Mouse (Mus musculus) splenic B cell, adult 2 months (primary cell): ENCODE data around the gene Pcdh17.

Experiments
- DNase-seq: peaks from one replicate; pipeline ENCODE4 v3.0.0-alpha.2; 2011; ENCODE audit warnings: low read depth, low spot score
- H3K27me3 ChIP-seq: 2 replicates; pipeline ENCODE4 v1.6.1; 2012; ENCODE audit warnings: mild to moderate bottlenecking, low read length, moderate library complexity, mixed read lengths; ENCODE audit not compliant: control insufficient read depth, poor library complexity, insufficient read depth, severe bottlenecking
- H3K36me3 ChIP-seq: 2 replicates; pipeline ENCODE4 v1.6.1; 2012; ENCODE audit warnings: mild to moderate bottlenecking, low read length, moderate library complexity, mixed read lengths; ENCODE audit not compliant: control insufficient read depth, poor library complexity, insufficient read depth, severe bottlenecking

The Pcdh17 gene

DNA sequence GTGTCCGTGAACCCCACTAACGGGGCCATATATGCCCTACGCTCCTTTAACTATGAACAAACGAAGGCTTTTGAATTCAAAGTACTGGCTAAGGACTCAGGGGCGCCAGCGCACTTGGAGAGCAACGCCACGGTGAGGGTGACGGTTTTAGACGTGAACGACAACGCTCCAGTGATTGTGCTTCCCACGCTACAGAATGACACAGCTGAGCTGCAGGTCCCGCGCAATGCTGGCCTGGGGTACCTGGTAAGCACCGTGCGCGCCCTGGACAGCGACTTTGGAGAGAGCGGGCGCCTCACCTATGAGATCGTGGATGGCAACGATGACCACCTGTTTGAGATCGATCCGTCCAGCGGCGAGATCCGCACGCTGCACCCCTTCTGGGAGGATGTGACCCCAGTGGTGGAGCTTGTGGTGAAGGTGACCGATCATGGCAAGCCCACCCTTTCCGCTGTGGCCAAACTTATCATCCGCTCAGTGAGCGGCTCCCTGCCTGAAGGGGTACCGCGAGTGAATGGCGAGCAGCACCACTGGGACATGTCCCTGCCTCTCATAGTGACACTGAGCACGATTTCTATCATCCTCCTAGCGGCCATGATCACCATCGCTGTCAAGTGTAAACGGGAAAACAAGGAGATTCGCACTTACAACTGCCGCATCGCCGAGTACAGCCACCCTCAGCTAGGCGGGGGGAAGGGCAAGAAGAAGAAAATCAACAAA lies 4.5 kb downstream of the Pcdh17 start:
- peaks cover 5% of the 10 kb centered on the region for H3K27me3 ChIP-seq
- no peak for DNase-seq
- H3K36me3 ChIP-seq = no peaks in the 10 kb centered on the region

GRCm38 (mm10) chr14:84448381-84448771 lies 5.0 kb downstream of the Pcdh17 start:
- H3K36me3 ChIP-seq = no peaks in the 10 kb centered on the region
- H3K27me3 ChIP-seq = peaks cover 2% of the 10 kb centered on the region
- DNase-seq = no peak

DNA sequence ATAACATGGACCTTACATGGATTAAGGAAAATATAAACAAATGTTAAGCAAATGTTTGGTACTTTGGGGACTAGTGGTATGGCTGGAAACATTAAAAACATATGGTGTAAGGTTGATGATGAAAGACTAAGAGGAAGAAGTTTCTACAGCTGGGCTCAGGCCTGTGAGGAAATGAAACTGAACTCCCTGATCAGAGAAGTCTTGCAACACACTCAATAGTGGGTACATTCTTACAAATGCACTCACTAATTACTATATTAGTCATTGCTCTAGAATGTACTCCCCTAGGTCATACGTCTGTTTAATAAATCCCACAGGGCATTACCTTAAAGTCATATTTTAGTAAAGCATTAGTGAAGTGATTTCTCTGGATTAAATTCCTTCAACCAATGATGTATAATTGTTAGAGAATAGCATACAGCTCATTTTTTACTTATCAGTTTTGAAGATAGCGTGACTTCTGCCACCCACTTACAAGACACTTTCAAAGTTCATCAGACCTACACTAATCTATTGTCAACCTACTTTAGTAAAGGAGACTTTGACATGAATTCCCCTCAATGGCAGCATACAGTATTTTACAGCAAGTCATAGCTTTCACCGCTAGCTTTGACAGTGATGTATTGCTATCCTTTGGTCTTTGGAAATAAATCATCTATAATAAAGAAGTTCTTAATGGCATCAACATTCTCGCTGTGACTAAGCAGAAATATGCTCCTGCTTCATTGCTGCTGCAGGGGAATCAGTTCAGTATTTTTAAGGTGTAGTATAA lies 10.9 kb downstream of the Pcdh17 start:
- Histone ChIP-seq H3K27me3 (no peaks in the 10 kb centered on the region), H3K36me3 (no peaks in the 10 kb centered on the region)
- DNase-seq = no peak

GRCm38 (mm10) chr14:84475491-84475890 lies 32.1 kb downstream of the Pcdh17 start:
- Histone ChIP-seq H3K36me3 (no peaks in the 10 kb centered on the region), H3K27me3 (no peaks in the 10 kb centered on the region)
- DNase-seq = no peak

DNA sequence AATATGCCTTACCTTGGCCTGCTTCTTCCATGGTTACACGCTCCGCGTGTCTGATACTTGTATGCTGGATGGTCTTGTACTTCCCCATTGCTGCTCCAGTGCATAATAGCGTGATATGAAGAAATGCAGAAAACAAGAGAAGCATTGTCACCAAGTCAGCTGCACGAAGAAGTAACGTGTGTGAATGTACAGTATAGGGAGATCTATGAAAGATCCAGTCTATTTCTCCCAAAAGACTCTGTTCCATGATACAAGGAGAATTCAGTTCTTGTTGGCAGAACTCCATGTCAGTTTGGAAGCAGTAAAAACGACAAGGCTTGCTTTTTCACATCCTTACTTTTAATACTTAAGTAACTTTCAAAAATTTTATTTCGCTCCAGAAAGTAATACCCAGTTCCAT lies 33.0 kb downstream of the Pcdh17 start:
- H3K27me3 ChIP-seq = no peaks in the 10 kb centered on the region
- no peak for DNase-seq
- no peaks in the 10 kb centered on the region for H3K36me3 ChIP-seq

GRCm38 (mm10) chr14:84476906-84477305 lies 33.5 kb downstream of the Pcdh17 start:
- Histone ChIP-seq H3K36me3 (no peaks in the 10 kb centered on the region), H3K27me3 (no peaks in the 10 kb centered on the region)
- no peak for DNase-seq

GRCm38 (mm10) chr14:84477411-84477810 lies 34.0 kb downstream of the Pcdh17 start:
- Histone ChIP-seq H3K27me3 (no peaks in the 10 kb centered on the region), H3K36me3 (no peaks in the 10 kb centered on the region)
- DNase-seq = no peak

- Histone ChIP-seq H3K27me3 (no peaks in the 10 kb centered on the region), H3K36me3 (no peaks in the 10 kb centered on the region)
- no peak for DNase-seq
Observed at GRCm38 (mm10) chr14:84480546-84480945, 37.2 kb downstream of the Pcdh17 start.

GRCm38 (mm10) chr14:84484350-84484749 lies 41.0 kb downstream of the Pcdh17 start:
- no peak for DNase-seq
- Histone ChIP-seq H3K36me3 (no peaks in the 10 kb centered on the region), H3K27me3 (no peaks in the 10 kb centered on the region)

- H3K27me3 ChIP-seq = no peaks in the 10 kb centered on the region
- no peaks in the 10 kb centered on the region for H3K36me3 ChIP-seq
- no peak for DNase-seq
Observed at GRCm38 (mm10) chr14:84511010-84511409, 67.6 kb downstream of the Pcdh17 start.

DNA sequence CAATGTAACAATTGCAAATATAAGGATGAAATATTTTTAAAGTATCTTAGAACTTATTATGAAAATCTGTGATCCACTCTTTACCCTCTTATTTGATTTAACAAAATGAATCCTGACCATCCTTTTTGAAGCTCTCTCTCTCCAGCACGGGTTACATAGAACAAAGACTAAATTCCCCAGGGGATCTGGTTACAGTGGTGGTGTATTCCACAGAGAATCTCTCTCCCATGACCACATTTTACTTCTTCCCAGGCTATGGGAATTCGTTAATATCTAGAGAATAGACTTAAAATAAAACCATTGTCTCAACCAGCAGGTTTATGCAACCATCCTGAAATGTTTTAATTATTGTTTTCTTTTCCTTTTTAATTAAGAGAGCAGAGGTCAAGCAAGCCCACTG lies 89.0 kb downstream of the Pcdh17 start:
- Histone ChIP-seq H3K36me3 (no peaks in the 10 kb centered on the region), H3K27me3 (no peaks in the 10 kb centered on the region)
- no peak for DNase-seq

DNA sequence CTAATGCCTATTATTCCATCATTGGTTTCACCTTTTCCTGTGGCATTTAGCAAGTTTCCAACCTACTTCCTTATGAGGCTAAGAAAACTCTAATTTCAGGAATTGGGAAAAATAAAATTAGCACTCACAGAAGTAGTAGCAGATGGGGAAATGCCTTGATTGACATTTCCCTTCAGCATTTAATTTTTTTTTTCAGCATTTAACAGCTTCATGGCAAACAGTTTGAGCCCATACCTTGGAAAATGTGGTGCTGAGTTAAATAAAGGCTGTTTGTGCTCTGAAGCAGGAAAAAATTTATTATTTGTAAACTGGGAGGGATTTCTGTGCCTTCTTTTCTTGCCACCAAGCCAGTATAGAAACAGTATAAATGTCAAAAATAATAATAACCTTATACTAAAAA lies 91.9 kb downstream of the Pcdh17 start:
- Histone ChIP-seq H3K36me3 (no peaks in the 10 kb centered on the region), H3K27me3 (no peaks in the 10 kb centered on the region)
- no peak for DNase-seq

- Histone ChIP-seq H3K27me3 (no peaks in the 10 kb centered on the region), H3K36me3 (no peaks in the 10 kb centered on the region)
- DNase-seq = no peak
Observed at GRCm38 (mm10) chr14:84541838-84542237, 98.5 kb downstream of the Pcdh17 start.

- H3K27me3 ChIP-seq = no peaks in the 10 kb centered on the region
- no peak for DNase-seq
- no peaks in the 10 kb centered on the region for H3K36me3 ChIP-seq
Observed at GRCm38 (mm10) chr14:84545968-84546367, 102.6 kb downstream of the Pcdh17 start.

- H3K27me3 ChIP-seq = no peaks in the 10 kb centered on the region
- DNase-seq = no peak
- H3K36me3 ChIP-seq = no peaks in the 10 kb centered on the region
Observed at GRCm38 (mm10) chr14:84547513-84548194, 104.3 kb downstream of the Pcdh17 start.
